Mouse (Mus musculus) monocyte, adult 2 months (primary cell): ENCODE measurements around the gene Arl6.

Experiments
- DNase-seq, 2 experiments: peaks; one replicate each; pipeline ENCODE4 v3.0.0; 2022; ENCODE audit warnings: low spot score in 2 of 2, low read depth in 1 of 2

The Arl6 gene

GRCm38 (mm10) chr16:59587816-59588215 is 51.4 kb downstream of the Arl6 start:
- no peak for DNase-seq

- DNase-seq = no peak
Measured at GRCm38 (mm10) chr16:59586911-59587310, 52.3 kb downstream of the Arl6 start.

GRCm38 (mm10) chr16:59586276-59586675 is 52.9 kb downstream of the Arl6 start:
- no peak for DNase-seq

GRCm38 (mm10) chr16:59585706-59586244 is 53.4 kb downstream of the Arl6 start:
- DNase-seq = no peak

- peak; percentile 12 to 37 for DNase-seq
Measured at GRCm38 (mm10) chr16:59583515-59583914, 55.7 kb downstream of the Arl6 start.

- DNase-seq = no peak
Measured at GRCm38 (mm10) chr16:59579237-59579636, 60.0 kb downstream of the Arl6 start.

- DNase-seq = no peak
Measured at GRCm38 (mm10) chr16:59573961-59574360, 65.2 kb downstream of the Arl6 start.

- DNase-seq = no peak
Measured at GRCm38 (mm10) chr16:59572685-59573084, 66.5 kb downstream of the Arl6 start.

- no peak for DNase-seq
Measured at GRCm38 (mm10) chr16:59570807-59571206, 68.4 kb downstream of the Arl6 start.

GRCm38 (mm10) chr16:59569837-59570236 is 69.4 kb downstream of the Arl6 start:
- no peak for DNase-seq

GRCm38 (mm10) chr16:59567721-59568381 is 71.3 kb downstream of the Arl6 start:
- no peak for DNase-seq

GRCm38 (mm10) chr16:59566437-59566836 is 72.8 kb downstream of the Arl6 start:
- DNase-seq = no peak

- no peak for DNase-seq
Measured at GRCm38 (mm10) chr16:59565631-59566030, 73.6 kb downstream of the Arl6 start.

GRCm38 (mm10) chr16:59564025-59564424 is 75.2 kb downstream of the Arl6 start:
- no peak for DNase-seq
